Mouse (Mus musculus) lung, postnatal 25 days (tissue): ENCODE measurements around the gene Paox.

Experiments
- DNase-seq: peaks from one replicate; pipeline ENCODE4 v3.0.0; 2022; ENCODE audit warnings: low spot score

Gene Paox

DNA sequence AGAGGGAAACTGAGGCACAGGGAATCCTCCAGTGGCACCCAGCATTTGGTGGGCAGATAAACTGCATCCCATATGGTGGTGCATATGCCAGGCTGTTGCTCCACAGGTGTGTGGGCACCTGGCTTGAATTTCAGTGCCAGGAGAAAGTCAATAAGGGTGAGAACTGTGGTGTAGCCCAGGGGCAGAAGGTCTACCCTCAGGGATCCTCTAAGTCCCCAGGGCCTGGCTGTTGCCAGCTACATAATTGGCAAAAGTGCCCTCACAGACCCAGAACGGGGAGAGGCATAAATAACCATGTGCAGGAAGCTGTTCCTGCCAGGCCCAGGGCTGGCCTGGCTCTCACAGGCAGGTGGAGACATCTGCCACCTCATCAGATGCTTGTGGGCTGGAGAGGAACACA, 57.3 kb downstream of the Paox start, which contains the start of gene Olfr523:
Gene Olfr523 (plus strand): TSS at position 282 of the 400 bp plus-strand sequence.
- DNase-seq: no peak

DNA sequence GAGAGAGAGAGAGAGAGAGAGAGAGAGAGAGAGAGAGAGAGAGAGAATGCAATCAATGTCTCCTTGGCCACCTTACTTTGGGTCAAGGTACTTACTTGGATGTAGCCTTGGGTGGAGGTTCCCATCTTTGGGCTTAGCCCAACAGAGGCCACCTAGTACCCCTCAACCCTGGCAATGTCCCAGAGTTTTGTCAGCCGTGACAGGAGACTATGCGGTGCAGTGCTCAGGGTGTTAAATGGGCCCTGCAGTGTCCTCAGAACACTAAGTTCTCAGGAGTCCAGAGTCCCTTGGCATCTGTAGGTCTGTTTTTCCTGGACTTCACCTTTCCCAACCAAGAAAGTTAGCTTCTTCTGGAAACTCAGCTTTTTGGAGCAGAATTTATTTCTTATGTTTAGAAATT, 63.6 kb downstream of the Paox start:
- DNase-seq: no peak

DNA sequence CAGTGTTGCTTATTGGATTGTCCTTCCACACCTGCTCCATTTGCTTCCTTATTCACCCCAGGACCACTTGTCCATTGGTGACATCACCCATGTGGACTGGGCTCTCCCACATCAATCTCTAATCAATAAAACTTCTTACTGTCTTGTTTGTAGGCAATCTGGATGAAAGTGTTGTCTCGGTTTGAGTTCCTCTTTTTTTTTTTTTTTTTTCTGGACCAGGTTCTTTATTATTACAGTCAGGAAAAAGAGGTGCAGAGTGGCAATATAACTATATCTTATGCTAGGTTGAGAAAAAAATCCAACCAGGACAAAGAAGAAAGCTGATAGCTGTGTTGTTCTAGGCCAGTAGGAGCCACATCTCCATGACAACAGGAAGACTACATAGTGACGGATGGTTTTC, 65.1 kb downstream of the Paox start:
- no peak for DNase-seq

DNA sequence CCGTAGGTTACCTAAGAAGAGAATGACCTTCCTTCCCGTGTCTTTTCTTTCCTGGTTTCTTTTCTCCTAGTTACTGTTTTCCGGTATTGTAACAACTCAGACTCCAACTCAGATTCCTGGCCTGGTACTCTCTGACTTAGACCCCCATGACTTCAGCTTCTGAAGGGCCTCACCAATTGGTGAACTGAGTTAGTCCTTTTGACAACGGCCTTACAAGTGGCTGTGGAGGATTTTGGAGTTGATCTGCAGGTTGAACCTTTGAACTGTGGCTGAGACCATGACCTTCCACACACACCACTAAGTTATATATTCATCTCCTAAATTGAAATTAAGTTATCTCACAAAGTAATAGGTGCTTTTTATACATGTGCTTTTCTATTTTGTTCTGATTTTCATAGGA, 68.6 kb downstream of the Paox start:
- DNase-seq: no peak
